Mouse (Mus musculus): ENCODE results near the gene Ncln. TPM values are rescaled to one million over a fixed set of nuclear protein-coding genes. Genes with fewer than 3 reads are reported as not detected.
A peak's percentile ranks its signal among the peaks of the same experiment; 100 is the strongest.
"Not testable (repeated sequence)": the region's sequence is repeated elsewhere in the genome, so short reads cannot be mapped to it uniquely, and the experiment has no call there.

Ncln gene
- polyA plus RNA-seq, 1 experiment: 120 TPM

DNA sequence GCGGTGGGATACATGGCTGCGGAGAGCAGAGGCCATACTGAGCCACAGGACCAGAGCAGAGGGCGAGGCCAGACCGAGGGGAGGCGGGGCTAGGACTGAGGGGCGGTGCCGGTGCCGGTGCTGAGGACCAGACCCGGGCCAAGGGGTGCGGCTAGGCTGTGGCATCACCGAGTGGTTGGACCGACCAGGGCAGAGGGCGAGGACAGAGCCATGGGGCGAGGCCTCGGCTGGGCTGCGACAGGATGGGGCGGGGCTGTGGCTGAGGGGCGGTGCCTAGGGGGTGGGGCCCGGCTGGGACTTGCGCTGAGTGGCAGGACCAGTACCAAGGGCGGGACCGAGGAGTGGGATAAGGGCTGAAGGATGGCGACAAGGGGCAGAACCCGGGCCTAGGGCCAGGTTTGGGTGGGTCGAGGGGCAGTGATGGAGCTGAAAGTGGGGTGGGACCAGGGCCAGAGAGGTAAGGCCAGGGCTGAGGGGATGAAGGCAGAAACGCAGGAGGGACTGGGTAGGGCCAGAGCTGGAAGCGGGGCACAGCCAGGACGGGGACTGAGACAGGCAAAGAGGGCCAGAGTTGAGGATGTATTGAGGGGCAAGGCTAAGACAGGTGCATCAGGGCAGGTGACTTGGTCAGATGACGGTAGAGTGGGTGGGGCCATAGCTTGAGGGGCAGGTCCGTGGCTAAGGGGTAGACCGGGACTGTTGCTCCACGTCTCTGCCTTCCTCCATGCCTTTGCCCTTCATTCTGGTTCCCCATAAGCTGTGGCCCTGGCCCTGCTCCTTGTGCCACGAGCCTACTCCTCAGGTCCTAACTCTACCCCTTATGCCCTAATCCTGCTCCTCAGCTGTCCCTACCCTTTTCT lies 31.6 kb downstream of the Ncln start:
- DNase-seq (ENCODE audit: extremely low spot score in 1 of 2, low spot score in 1 of 2): peak in 1 of 2 experiments; percentile 20

DNA sequence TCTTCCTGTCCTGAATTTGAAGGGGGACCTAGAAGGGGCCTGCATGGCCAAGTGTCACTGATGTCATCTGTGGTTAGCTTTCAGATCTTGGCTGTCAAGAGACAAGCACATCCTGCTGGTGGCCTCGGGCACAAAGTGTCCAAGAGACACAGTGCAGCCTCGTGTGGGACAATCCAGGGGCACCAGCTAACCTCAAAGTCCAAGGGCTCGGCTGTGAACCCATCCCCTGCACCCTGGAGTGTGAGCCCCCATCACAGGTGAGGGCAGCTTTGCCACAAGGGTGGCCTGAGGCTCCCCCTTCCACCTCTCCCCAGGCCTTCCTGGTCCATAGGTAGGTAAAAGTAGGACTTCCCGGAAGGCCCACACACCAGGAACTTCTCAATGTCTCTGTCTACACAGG lies 32.7 kb downstream of the Ncln start:
- peak in 1 of 2 experiments; percentile 2 for DNase-seq (ENCODE audit: extremely low spot score in 1 of 2, low spot score in 1 of 2)

GRCm38 (mm10) chr10:81462917-81463316 lies 33.3 kb downstream of the Ncln start:
- no peak for DNase-seq (ENCODE audit: extremely low spot score in 1 of 2, low spot score in 1 of 2)

- no peak for DNase-seq (ENCODE audit: extremely low spot score in 1 of 2, low spot score in 1 of 2)
Measured at GRCm38 (mm10) chr10:81462415-81462804, 33.8 kb downstream of the Ncln start.

DNA sequence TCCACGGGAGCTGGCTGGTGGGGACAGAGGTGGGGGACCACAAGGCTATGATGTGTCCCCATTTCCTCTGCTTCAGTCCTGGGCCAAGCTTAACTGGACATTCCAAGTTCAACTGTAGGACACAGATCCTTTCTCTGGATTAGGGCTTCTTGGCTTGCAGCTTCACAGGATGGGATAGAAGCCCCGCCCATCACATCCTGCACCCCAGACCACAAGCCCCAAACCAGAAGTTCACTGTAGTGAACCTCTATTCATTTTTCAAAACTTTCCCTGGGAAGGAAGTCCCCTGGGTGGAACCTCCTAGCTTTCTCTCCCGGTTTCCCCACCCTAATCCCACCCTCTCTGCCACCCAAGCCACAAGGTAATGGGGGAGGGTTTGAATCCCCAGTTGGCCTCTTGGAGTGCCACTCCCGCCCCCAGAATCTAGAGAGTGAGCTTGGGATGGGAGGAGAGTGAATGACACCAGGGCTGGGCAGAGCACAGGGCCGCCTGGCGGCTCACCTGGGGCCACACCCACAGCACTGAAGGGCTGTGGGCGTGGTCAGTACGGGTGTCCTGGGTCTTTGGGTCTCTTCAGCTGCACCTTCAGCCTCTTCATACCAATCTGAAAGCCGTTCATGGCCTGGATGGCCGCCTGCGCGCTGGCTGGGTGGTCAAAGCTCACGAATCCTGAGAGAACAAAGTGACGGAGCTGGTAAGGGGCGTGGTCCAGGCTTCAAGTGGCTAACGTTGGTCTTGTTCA lies 34.3 kb downstream of the Ncln start:
- DNase-seq (ENCODE audit: extremely low spot score in 1 of 2, low spot score in 1 of 2): no peak

DNA sequence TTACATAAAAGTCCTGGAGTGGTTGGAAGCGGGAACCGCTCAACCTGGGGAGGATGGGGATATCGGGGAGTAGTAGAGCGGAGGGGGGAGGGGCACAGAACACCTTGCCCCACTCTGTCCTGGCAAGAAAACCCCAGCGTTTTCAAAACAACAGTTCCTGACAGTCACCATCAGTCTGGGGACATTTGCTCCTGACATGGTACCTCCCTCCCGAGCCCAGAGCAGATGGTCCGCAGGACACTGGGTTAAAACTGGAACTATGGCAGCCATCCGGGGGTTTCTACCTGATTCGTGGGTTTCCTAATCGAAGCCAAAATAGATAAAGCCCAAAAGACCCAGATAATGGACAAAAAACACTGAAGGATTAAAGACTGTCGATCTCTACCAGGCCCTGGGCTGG lies 35.2 kb downstream of the Ncln start:
- DNase-seq (ENCODE audit: extremely low spot score in 1 of 2, low spot score in 1 of 2): no peak

- DNase-seq (ENCODE audit: extremely low spot score in 1 of 2, low spot score in 1 of 2): no peak
Measured at GRCm38 (mm10) chr10:81460471-81460870, 35.7 kb downstream of the Ncln start.

- no peak for DNase-seq (ENCODE audit: extremely low spot score in 1 of 2, low spot score in 1 of 2)
Measured at GRCm38 (mm10) chr10:81459399-81459798, 36.8 kb downstream of the Ncln start.

GRCm38 (mm10) chr10:81458267-81458666 lies 37.9 kb downstream of the Ncln start:
- DNase-seq (ENCODE audit: extremely low spot score in 1 of 2, low spot score in 1 of 2): no peak

DNA sequence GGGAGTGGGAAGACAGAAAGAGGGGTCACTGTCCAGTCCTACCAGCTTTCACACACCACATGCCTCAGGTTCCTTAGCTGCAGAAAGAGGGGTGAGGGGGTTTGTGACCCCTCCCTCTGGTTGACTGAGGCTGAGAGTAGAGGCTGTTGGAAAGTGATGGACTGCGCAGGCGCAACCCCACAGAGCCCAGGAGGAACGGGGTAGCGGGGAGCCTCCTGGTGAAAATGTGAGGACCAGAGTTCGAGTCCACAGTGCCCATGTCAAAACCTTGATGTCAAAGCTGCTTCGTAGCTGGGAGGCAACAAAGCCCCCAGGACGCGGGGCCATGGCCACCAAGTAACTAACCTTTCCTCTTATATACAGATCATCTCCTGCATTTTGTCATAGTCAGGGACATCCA lies 38.6 kb downstream of the Ncln start:
- DNase-seq (ENCODE audit: extremely low spot score in 1 of 2, low spot score in 1 of 2): no peak

GRCm38 (mm10) chr10:81456983-81457563 lies 39.1 kb downstream of the Ncln start:
- DNase-seq (ENCODE audit: extremely low spot score in 1 of 2, low spot score in 1 of 2): no peak

DNA sequence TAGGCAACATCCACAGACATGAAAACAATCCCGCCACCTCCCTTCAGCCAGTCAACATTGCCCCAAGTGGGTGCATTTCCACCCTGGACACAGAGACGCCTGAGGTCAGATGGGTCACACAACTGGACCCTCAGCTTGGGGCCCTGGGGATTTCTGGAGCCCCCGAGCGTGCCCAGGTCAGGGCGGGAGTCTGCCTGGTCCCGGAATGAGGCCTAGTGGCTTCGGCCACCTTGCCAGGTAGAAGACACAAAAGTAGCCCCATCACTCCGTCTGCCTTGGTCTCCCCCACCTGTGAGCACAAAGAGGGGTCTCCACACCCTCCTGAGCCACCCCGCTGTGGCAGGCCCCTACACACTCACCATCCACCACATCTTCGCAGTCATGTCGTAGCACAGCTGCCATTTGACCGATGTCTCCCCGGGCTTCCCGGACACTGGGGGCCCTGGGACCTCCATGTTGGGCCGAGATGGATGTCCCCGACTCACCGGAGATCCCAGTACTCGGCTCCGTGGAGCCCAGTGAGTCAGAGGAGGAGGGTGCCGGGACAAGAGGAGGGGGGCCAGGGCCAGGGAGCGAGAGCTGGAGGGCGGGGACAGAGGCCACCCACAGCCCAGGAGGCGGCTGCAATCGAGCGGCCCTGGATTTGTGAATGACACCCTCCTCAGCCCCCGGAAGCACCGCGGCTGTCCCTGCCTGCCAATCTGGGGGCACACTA lies 40.9 kb downstream of the Ncln start, which contains the start of gene Nfic:
Nfic (minus strand) TSS at position 455 of the 715 bp plus-strand sequence.
- no peak for DNase-seq (ENCODE audit: extremely low spot score in 1 of 2, low spot score in 1 of 2)

GRCm38 (mm10) chr10:81454106-81454505 lies 42.1 kb downstream of the Ncln start:
- DNase-seq (ENCODE audit: extremely low spot score in 1 of 2, low spot score in 1 of 2): no peak

- no peak for DNase-seq (ENCODE audit: extremely low spot score in 1 of 2, low spot score in 1 of 2)
Measured at GRCm38 (mm10) chr10:81452947-81453288, 43.3 kb downstream of the Ncln start.

DNA sequence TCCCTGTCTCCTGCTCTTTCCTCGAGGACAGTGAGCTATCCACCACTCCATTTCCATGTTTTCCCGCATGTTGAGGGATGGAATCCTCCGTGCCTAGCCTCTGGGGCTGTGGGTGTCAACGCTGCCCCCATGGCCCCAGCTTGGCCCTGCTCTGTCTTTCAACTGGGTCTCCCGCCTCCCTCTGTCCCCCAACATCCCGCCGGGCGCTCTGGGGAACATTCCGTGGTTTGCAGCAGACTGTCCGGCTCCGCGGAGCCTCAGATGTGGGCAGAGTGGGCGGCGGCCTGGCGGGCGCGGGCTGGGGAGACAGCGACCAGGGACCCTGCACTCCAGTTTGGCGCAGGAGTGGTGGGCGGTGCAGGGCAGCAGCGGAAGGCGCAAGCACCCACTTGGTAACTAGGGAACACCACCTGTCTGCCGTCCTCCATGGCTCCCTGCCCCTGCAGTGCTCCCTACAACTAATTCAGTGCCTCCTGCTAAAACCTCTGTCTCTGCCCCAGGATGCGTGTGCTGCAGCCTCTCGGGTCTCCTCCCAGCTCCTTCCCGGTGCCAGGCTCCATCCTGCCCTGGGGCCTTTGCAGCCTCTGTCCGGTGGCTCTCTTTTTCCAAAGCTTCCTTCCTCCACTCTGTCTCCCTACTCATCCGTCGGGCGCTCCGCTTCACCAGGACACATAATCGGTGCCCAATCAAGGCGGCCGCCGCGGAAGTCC lies 43.8 kb downstream of the Ncln start:
- DNase-seq (ENCODE audit: extremely low spot score in 1 of 2, low spot score in 1 of 2): no peak

GRCm38 (mm10) chr10:81451365-81451745 lies 44.8 kb downstream of the Ncln start:
- no peak for DNase-seq (ENCODE audit: extremely low spot score in 1 of 2, low spot score in 1 of 2)

DNA sequence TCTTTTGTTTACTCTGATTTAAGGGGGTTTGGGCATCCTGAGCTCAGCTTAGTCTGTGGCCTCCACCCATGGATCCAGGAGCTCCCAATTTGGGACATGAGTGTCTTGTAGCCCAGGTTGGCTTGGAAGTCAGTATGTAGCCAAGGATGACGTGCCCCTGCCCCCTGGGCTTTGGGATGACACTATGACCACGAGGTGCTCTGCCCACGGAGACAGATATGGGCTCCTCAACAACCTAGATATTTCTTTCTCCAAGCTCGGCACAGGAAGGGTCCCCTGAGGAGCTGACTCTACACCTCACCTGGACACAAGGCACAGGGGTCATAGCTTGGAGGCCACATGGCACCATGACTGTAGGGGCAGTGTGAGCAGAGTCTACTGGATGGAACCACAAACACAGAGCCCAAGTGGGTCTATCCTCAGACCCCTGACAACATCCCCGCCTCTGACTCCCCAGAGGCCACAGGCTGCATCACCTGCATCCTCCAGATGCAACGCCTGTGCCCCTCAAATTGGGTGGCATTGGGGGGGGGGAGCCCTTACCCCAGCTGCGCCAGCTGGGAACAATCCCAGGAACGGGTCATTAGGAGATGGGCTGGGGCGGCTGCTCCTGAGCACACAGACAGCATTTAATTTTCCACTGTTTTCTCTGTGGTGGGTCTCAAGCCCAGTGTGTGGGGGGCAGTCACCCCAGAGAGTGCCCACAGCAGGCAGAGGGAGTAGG lies 45.4 kb downstream of the Ncln start:
- DNase-seq (ENCODE audit: extremely low spot score in 1 of 2, low spot score in 1 of 2): no peak

DNA sequence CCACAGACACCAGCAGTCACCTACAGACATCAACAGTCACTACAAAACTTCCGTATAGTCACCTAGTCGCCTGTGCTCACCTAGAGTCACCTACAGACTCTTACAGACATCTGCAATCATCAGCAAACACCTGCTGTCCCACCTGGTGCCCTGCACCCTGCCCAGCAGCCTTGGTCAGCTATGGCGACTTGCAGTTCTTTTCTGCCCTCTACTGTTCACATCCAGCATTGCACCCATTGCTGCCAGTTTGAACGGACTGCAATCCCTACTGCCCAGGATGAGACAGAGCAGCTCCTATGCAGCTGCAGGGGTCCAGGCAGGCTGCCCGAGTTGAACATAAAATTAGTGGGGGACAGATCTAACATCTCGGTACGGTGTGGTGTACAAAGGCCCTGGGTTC lies 46.1 kb downstream of the Ncln start:
- DNase-seq (ENCODE audit: extremely low spot score in 1 of 2, low spot score in 1 of 2): peak in 1 of 2 experiments; percentile 93

DNA sequence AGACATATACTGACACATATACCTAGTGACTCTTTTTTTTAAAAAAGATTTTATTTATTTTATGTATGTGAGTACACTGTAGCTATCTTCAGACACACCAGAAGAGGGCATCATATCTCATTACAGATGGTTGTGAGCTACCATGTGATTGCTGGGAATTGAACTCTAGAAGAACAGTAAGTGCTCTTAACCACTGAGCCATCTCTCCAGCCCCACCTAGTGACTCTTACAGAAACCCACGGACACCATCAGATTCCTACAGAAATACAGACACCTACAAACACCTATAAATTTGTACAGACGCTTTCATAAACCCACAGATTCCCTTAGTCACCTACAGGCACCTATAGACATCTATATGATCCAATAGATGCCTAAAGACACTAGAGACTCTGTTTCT lies 50.7 kb downstream of the Ncln start:
- DNase-seq (ENCODE audit: extremely low spot score in 1 of 2, low spot score in 1 of 2): not testable (repeated sequence)

GRCm38 (mm10) chr10:81441019-81441418 lies 55.2 kb downstream of the Ncln start:
- DNase-seq (ENCODE audit: extremely low spot score in 1 of 2, low spot score in 1 of 2): no peak
